Mouse (Mus musculus): ENCODE results near the gene Ssr4. TPM values are rescaled to one million over a fixed set of nuclear protein-coding genes. Genes with fewer than 3 reads are reported as not detected.
"Not testable (repeated sequence)": the region's sequence is repeated elsewhere in the genome, so short reads cannot be mapped to it uniquely, and the experiment has no call there.

The Ssr4 gene
- 10 to 100 TPM; 77.3 to 79.0 TPM for total RNA-seq (2021)
- long read RNA-seq, experiment 1, transcript Ssr4-201 (6 exons, 765 nt) = minor isoform, 14 of 50 reads
- long read RNA-seq, experiment 1, transcript Ssr4-208 (6 exons, 800 nt) = major isoform, 31 of 50 reads
- long read RNA-seq, experiment 1, partial matches to known transcripts = 2 of 50 reads
- long read RNA-seq, experiment 1, other reads (novel, unspliced or antisense) = 3 of 50 reads
- long read RNA-seq, experiment 2, transcript Ssr4-208 (6 exons, 800 nt) = major isoform, 35 of 52 reads
- long read RNA-seq, experiment 2, transcript Ssr4-201 (6 exons, 765 nt) = minor isoform, 12 of 52 reads
- long read RNA-seq, experiment 2, partial matches to known transcripts = 3 of 52 reads
- long read RNA-seq, experiment 2, other reads (novel, unspliced or antisense) = 1 of 52 reads

DNA sequence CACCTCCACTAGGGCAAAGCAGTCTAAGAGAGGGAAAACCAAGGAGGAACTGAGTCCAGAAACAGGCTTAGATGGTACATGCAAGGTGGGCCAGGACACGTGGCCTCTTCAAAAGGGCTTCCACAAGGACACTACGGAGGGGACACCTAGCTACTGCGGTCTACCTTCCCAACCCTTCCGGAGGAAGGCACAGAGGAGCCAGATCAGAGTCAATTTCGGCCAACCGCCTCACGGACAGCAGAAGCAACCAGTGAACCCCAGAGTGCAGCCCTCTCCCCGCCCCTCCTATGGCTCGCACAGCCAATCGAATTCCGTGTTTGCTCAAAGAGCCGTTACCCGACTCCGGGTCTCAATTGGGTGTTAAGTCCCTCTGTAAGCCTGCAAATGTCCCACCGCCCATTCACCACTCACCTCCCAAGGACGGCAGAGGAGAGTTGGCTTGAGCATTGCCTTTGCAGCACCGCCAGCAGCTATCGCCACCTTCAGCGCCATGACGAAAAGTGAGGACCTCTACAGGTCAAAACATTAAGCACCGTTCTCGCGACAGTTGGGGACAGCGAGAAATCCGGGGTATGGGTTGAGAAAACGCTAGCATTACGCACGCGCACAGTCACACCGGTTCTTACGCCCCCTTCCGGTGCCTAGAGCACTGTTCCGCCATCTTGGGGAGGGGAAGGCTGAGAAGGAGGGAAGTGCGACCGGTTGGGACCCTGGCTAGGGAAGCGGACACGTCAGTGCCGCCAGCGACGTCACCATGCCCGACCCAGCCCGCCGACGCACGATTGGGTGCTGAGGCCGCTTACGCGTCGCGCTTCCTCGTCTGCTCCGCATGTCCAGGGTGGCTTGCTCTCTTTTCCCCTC lies at the start of gene Ssr4, which contains the start of gene Idh3g:
Gene Ssr4 (plus strand): TSS at position 665 of the 861 bp plus-strand sequence.
Gene Idh3g (minus strand): TSS at position 534 of the 861 bp plus-strand sequence.
- H3K27ac ChIP-seq = peak within 1 kb of the TSS; percentile 98
- peak; percentile 94 for DNase-seq
- H3K4me3 ChIP-seq = peak within 1 kb of the TSS; percentile 87
- intact Hi-C loops (cut with DNase I) = loop anchor here (5.0 kb wide), 3 partner anchors 69 to 176 kb away; partner anchors contain the start of genes Abcd1, Bcap31 and Slc6a8
- TF ChIP-seq CTCF (IDR thresholded peaks at IDR 0.05) = peak; percentile 51

DNA sequence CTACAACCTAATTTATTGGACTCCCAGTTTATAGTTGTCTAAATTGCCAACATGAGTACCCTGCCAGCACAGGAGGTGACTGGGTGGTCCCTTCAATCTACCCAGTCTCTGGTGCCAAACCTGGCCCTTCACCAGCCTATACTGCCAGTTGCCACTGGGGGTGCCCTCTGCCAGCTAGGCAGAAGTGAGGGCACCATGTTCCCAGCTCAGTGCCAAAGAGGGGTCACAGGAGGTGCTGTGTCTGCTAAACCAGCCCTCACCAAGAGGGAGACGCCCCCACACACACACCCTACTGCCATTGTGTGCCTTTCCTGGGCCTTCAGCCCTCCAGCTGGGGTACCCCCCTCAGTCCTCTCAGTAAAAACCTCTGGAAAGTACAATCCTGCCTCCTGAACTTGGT lies 48.7 kb upstream of the Ssr4 start:
- intact Hi-C loops (cut with DNase I) = no loop called here
- Histone ChIP-seq H3K27ac (no peak overlapping the region), H3K4me3 (no peak overlapping the region)
- TF ChIP-seq CTCF (IDR thresholded peaks at IDR 0.05) = peak; percentile 21; the same call in 1 of the 2 replicates
- peak; percentile 26 for DNase-seq

DNA sequence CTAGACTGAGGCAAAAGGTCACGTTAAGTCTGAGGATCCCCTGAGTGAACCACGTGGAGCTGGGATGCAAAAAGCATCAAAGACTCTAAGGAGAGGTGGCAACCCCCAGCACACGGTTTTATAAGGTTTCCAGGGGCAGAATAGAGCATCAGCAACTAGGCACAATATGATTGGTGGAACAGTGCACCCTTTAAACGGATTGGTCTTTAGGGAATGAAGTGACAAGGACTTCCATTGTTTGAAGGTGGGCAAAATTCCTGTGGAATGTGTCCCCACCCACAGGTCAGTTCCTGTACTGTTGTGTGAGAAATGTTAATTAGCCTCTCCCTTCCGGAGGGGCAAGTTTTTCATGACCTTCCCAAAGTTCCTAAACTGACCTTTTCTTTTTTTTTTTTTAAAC lies 47.7 kb upstream of the Ssr4 start:
- intact Hi-C loops (cut with DNase I) = no loop called here
- DNase-seq = no peak

DNA sequence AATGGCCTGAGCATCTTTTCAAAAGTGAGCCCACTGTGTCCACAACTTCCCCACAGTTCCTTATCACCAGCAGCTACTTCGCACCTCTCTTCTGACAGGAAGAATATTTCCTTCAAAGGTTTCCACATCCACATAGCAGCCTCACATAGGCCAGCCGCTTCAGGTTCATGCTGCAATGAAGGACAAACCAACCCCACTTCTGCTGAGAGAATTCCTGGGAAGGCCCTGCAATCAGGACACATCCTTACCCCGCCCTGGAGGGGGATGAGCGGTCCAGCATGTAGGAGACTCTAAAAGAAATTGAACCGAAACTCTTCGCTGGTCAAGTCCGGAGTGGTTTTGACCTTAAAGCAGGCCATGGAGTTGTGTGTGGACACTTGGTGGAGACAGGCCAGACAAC lies 47.0 kb upstream of the Ssr4 start:
- H3K27ac ChIP-seq; DNase-seq; H3K4me3 ChIP-seq; intact Hi-C loops (cut with DNase I): not testable (repeated sequence)

More for the DNA sequence above, 47.7 kb upstream of the Ssr4 start:
- Histone ChIP-seq H3K27ac (no peak overlapping the region), H3K4me3 (no peak overlapping the region)
- no peak for TF ChIP-seq CTCF (IDR thresholded peaks at IDR 0.05)

DNA sequence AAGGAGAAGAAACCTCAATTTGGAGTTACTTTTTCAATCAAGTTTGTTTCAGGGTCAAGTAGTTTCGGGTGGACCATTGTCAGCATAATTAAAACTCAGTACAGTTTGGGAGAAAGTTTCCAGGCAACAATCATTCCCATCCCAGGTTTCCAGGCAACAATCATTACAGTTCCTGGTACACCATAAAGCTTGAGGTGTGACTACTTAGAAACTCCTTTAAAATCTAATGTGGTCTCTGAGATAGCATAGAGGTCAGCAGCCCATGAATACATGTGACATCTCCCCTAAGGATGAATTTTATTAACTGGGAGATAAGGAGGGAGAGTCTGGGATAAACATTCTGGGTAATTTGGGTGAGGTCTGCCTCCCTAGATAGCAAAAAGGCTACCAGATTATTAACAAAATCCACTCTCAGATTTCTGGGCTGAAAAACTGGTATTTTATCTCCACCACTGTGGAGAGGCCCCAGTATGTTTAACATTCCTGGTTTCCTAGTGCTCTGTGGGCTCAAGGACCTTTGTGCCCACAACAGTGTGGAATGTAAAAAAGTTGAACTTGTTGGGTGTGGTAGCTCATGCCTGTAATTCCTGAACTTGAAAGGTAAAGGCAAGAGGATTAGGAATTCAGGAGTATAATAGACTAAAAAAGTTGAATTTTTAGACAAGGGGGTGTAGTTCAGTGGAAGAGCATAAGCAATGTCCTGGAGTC lies 41.9 kb upstream of the Ssr4 start:
- no peak overlapping the region for H3K4me3 ChIP-seq
- no peak overlapping the region for H3K27ac ChIP-seq
- intact Hi-C loops (cut with DNase I) = no loop called here
- TF ChIP-seq CTCF (IDR thresholded peaks at IDR 0.05) = no peak
- no peak for DNase-seq

DNA sequence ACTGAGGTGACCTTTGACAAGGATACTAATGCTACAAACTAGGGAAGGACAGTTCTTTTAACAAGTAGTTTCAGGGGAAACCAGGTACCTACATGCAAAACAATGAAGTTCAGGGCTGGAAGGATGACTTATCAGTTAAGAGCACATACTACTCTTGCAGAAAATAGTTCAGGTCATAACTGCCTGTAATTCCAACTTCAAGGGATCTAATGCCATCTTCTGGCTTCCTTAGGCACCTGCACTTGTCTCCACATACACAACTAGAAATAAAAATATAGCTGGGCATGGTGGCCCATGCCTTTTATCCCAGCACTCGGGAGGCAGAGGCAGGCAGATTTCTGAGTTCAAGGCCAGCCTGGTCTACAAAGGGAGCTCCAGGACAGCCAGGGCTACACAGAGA lies 37.9 kb upstream of the Ssr4 start:
- DNase-seq = no peak

DNA sequence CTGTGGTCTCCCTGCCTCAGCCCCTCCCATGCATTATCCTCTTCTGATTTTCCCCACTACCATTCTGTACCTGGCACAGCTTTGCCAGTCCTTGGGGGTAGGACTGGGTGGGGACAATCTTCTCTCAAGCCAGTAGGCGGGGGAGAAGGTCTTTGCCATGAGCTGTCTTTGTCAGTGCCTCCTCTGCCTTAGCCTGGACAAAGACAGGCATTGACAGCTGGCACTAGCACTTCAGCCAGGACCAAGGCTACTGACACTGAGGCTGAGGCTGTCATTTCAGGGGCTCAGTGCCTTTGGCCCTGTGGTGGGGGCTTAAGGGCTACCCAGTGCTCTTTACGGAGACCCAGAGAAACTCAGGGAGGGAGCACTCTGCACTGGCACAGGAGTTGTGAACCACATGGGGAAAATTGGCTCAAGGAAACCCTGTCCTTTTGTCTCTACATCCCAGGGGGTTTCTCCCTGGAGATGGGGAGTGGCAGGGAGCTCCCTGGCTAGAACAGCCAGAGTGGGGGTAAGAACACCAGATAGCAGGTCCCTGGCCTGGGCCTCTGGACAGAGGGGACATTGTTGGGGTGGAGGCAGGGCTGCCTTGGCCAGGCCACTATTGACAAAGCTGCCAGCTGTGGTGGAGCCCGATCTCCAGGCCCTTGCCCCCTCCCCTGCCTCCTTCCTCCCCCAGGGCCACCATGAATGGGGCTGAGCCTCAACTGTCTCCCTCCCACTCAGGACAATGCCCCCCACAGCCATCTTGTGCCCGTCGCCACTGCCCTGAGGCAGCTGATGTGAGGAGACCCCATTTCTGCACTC lies 30.3 kb upstream of the Ssr4 start, which contains the start of gene Plxnb3:
Gene Plxnb3 (plus strand): TSS at position 757 of the 807 bp plus-strand sequence.
- H3K4me3 ChIP-seq = no peak within 1 kb of the TSS
- intact Hi-C loops (cut with DNase I) = no loop called here
- no peak within 1 kb of the TSS for H3K27ac ChIP-seq
- DNase-seq = no peak
- TF ChIP-seq CTCF (IDR thresholded peaks at IDR 0.05) = no peak

More for the DNA sequence above, 37.9 kb upstream of the Ssr4 start:
- TF ChIP-seq CTCF (IDR thresholded peaks at IDR 0.05) = peak; percentile 32; the same call in 1 of the 2 replicates
- intact Hi-C loops (cut with DNase I) = no loop called here
- Histone ChIP-seq H3K27ac (no peak overlapping the region), H3K4me3 (no peak overlapping the region)

DNA sequence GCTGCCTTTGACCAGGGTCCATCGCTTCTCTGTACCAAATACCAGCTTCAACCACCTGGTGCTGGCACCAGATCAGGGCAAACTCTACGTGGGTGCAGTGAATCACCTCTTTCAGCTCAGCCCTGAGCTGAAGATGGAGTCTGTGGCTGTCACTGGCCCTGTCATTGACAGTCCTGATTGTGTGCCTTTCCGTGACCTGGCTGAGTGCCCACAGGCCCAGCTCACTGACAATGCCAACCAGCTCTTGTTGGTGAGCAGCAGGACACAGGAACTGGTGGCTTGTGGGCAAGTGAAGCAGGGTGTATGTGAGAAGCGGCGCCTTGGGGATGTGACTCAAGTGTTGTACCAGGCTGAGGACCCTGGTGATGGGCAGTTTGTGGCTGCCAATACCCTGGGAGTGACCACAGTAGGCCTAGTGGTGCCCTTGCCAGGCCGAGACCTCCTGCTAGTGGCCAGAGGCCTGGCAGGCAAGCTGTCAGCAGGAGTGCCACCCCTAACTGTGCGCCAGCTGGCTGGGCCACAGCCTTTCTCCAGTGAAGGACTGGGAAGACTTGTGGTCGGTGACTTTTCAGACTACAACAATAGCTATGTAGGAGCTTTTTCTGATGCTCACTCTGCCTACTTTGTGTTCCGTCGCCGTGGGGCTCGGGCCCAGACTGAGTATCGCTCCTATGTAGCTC lies 28.1 kb upstream of the Ssr4 start:
- no peak for DNase-seq
- intact Hi-C loops (cut with DNase I) = no loop called here
- Histone ChIP-seq H3K4me3 (no peak overlapping the region), H3K27ac (no peak overlapping the region)
- TF ChIP-seq CTCF (IDR thresholded peaks at IDR 0.05) = no peak

DNA sequence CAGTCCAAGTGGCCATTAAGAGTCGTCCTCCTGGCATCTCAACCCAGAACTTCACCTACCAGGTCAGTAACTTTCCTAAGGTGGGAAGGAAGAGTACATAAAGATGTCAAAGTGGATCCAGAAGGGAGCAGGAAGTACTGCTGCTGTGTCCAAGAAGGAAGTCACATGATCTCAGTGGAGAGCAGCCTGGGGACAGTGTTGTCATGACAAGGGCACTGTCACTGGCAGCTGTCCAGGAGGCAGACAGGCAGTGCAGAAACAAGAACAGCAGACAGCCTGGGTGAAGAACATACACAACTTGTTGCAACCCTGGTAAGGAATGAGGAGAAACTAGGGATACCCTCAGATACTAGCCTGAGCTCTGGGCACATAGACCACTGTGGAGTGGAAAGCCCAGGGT lies 21.5 kb upstream of the Ssr4 start:
- Histone ChIP-seq H3K27ac (peak overlapping the region; percentile 51), H3K4me3 (no peak overlapping the region)
- intact Hi-C loops (cut with DNase I) = loop anchor here (5.0 kb wide), 1 partner anchor 48 kb away; the partner anchor contains the start of genes Abcd1 and Bcap31
- peak; percentile 72 for DNase-seq
- TF ChIP-seq CTCF (IDR thresholded peaks at IDR 0.05) = no peak

DNA sequence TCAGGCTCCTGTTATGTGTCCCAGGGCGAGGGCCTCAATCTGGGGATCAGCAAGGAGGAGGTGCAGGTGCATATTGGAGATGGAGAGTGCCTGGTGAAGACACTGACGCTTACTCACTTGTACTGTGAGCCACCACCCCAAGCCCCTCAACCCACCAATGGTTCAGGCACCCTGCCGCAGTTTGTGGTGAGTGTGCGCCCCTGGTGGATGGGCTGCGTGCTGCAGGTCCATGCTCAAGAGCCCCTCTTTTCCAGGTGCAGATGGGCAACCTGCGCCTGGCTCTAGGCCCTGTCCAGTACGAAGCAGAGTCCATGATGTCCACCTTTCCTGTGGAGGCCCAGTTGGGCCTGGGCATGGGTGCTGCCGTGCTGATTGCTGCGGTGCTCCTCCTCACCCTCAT lies 19.6 kb upstream of the Ssr4 start:
- Histone ChIP-seq H3K27ac (no peak overlapping the region), H3K4me3 (no peak overlapping the region)
- peak; percentile 45 for TF ChIP-seq CTCF (IDR thresholded peaks at IDR 0.05)
- intact Hi-C loops (cut with DNase I) = loop anchor here (5.0 kb wide), 1 partner anchor 50 kb away; the partner anchor contains the start of genes Abcd1 and Bcap31
- DNase-seq = no peak

Measured in gastrocnemius, adult 2 months (tissue).